Mouse (Mus musculus): ENCODE results near the gene Gal3st1. TPM values are rescaled to one million over a fixed set of nuclear protein-coding genes. Genes with fewer than 3 reads are reported as not detected.
"Not testable (repeated sequence)": the region's sequence is repeated elsewhere in the genome, so short reads cannot be mapped to it uniquely, and the experiment has no call there.

Gal3st1 gene
- polyA plus RNA-seq (2016; fragmentation: Nextera tagmentation; extraction: Ambion mirVana) = 2.5 and 3.0 TPM in 2 replicates

DNA sequence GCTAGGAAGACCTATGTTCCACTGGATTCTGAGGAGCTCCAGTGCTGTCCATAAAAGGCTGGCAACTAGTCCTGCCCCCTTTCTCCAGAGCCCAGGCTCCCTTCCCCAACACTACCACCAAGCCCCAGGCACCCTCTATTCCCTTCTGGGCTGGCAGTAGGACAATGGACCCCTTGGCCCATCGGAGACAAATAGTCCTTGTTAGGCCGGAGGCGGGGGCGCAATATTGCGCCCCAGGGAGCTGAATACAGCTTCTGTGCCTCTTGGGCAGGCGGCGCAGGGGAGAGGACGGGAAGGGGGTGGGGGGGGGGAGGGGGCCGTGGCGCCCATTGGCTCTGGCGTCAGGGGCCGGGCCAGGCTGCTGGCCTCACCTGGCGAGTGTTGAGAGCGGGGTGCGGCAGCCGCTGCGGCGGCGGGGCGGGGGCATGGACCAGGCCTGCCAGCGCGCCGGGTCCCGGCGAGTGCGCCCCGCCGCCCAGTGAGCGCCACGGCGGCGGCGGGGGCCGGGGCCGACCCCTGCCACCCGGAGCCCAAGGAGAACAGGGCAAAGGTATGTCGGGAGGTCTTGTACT, at the start of gene Gal3st1:
Gene Gal3st1 (plus strand): TSS at position 346 of the 572 bp plus-strand sequence.
- H3K27ac ChIP-seq = no peak within 1 kb of the TSS
- peak within 1 kb of the TSS; percentile 56 for H3K9ac ChIP-seq
- peaks cover 30% of the 10 kb centered on the region for H3K36me3 ChIP-seq
- H3K4me1 ChIP-seq = peaks cover 15% of the 10 kb centered on the region
- ATAC-seq (ENCODE audit: low FRiP score, low read depth) = peak; percentile 51
- 1% methylated on average over 34 of the region's 37 CpGs for WGBS
- peak within 1 kb of the TSS; percentile 37 for H3K4me3 ChIP-seq
- no peaks in the 10 kb centered on the region for H3K9me3 ChIP-seq
- peaks cover 10% of the 10 kb centered on the region for H3K27me3 ChIP-seq (replicated peaks)
- peak within 1 kb of the TSS; percentile 78 for H3K4me2 ChIP-seq (replicated peaks)

DNA sequence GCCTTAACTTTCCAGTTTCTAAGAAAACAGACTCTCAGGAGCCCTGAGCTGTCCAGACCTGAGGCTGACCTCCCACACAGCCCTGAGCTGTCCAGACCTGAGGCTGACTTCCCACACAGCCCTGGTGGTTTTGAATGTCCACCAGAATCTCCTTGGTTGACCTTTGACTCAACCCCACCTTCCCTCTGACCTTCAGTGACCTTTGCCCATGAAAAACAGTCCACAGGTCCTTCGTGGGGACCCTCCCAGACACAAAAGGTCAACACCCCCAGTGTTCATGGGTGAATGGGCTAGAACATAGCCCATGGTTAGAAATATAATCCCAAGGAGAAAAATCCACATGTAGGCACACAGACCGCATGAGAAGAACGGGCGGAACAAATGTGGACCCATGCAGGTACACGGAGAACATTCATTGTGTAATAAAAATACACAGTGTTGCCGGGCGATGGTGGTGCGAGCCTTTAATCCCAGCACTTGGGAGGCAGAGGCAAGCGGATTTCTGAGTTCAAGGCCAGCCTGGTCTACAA, 49.6 kb upstream of the Gal3st1 start:
- 88% methylated on average over 9 of the region's 9 CpGs for WGBS
- H3K36me3 ChIP-seq = no peaks in the 10 kb centered on the region

DNA sequence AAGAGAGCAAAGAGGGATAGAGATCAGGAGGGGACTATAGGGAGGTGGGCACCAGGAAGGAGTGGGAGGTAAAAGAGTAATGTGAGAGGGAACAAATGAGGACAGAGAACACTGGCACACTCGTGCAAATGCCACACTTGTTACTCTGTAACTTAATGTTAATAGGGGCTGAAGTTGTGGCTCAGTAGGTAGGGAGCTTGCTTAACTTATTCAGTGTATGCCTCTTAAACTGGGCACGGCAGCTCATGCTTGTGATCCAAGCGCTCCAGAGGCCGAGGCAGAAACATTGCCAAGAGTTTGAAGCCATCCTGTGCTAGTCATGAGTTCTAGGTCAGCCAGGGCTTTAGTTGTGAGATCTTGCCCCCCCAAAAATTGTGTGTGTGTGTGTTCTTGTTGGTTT, 48.3 kb upstream of the Gal3st1 start:
- no peak for ATAC-seq (ENCODE audit: low FRiP score, low read depth)
- 75% methylated on average over 4 of the region's 4 CpGs for WGBS
- H3K4me1 ChIP-seq = peaks cover 13% of the 10 kb centered on the region

More for the DNA sequence above, 49.6 kb upstream of the Gal3st1 start:
- H3K9ac ChIP-seq = no peak overlapping the region
- no peak overlapping the region for H3K4me2 ChIP-seq (replicated peaks)
- H3K4me1 ChIP-seq = peaks cover 13% of the 10 kb centered on the region
- no peaks in the 10 kb centered on the region for H3K9me3 ChIP-seq
- H3K27me3 ChIP-seq (replicated peaks) = no peaks in the 10 kb centered on the region
- no peak overlapping the region for H3K27ac ChIP-seq
- no peak overlapping the region for H3K4me3 ChIP-seq
- ATAC-seq (ENCODE audit: low FRiP score, low read depth) = no peak

DNA sequence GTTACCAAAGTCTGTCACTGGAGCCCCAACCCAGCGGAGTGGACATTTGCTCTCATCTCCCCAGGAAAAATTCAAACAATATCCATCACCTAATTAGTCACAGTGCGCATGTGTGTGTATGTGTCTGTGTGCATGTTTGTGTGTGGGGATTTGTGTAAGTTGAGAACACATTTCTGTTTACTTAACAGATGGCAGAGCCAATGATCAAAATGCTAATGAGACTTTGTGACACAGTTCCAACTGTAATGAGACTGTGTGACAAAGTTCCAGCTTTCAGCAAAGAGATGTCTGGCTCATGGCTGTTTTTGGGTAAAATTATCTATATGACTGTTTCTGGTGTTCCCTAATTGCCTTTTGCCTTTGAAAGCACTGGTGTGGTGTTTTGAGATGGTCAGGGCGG, 47.1 kb upstream of the Gal3st1 start:
- H3K27me3 ChIP-seq (replicated peaks) = no peaks in the 10 kb centered on the region
- WGBS = 82% methylated on average over 3 of the region's 3 CpGs
- no peak for ATAC-seq (ENCODE audit: low FRiP score, low read depth)
- no peak overlapping the region for H3K4me2 ChIP-seq (replicated peaks)
- H3K4me3 ChIP-seq = no peak overlapping the region
- no peak overlapping the region for H3K27ac ChIP-seq
- no peaks in the 10 kb centered on the region for H3K9me3 ChIP-seq
- no peaks in the 10 kb centered on the region for H3K36me3 ChIP-seq
- H3K9ac ChIP-seq = no peak overlapping the region
- H3K4me1 ChIP-seq = peaks cover 8% of the 10 kb centered on the region

More for the DNA sequence above, 48.3 kb upstream of the Gal3st1 start:
- Histone ChIP-seq H3K9ac (no peak overlapping the region), H3K27ac (no peak overlapping the region), H3K4me3 (no peak overlapping the region), H3K36me3 (no peaks in the 10 kb centered on the region), H3K9me3 (no peaks in the 10 kb centered on the region), H3K27me3 (replicated peaks) (no peaks in the 10 kb centered on the region), H3K4me2 (replicated peaks) (no peak overlapping the region)

DNA sequence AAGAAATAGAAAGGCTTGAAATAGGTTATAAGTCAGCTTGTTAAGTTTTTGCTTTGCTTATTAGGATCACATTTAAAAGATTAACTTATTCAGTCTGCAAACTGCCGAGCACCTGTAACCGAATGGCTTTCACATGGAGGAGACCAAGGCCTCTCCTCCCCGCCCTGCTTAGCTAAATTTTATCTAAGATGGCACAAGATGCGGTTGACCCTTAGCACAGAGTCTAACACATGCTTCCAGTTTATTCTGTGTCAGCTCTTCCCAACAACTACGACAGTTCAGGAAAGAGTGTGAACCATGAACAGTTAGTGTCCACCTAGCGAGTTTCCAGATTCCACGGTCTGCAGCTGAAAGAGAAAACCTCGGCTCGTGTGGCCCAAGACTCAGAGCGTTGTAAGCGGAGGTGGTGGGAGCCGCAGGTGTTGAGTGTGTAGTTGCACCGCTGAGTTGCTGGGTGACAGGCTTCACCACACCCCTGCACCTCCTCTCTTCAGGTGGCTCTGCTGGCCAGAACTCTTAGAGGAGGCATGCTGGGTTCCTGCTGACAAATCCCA, 46.0 kb upstream of the Gal3st1 start:
- Histone ChIP-seq H3K9ac (no peak overlapping the region), H3K27ac (no peak overlapping the region), H3K4me1 (no peaks in the 10 kb centered on the region), H3K4me2 (replicated peaks) (no peak overlapping the region), H3K27me3 (replicated peaks) (no peaks in the 10 kb centered on the region), H3K4me3 (no peak overlapping the region), H3K9me3 (no peaks in the 10 kb centered on the region), H3K36me3 (no peaks in the 10 kb centered on the region)
- no peak for ATAC-seq (ENCODE audit: low FRiP score, low read depth)
- WGBS = 77% methylated on average over 13 of the region's 13 CpGs

DNA sequence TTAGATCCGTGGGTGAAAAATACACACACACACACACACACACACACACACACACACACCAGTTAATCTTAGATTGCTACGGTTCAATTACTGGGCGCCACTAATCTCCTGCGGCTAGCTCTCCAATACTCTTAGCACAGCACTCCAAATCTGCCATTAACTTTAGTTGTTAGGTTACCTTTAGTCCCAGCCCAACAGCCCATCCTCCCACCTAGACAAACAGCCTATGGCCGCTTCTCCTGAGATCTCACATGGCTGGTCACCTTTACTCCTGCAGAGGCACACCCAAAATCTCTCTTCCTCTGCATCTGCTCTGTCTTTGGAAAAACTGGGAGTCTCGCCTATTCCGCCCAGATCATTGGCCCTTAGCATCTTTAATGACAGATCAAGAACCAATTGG, 42.1 kb upstream of the Gal3st1 start:
- no peak overlapping the region for H3K9ac ChIP-seq
- H3K9me3 ChIP-seq = no peaks in the 10 kb centered on the region
- no peaks in the 10 kb centered on the region for H3K4me1 ChIP-seq
- no peak overlapping the region for H3K4me3 ChIP-seq
- no peaks in the 10 kb centered on the region for H3K36me3 ChIP-seq
- no peak overlapping the region for H3K27ac ChIP-seq
- no peak for ATAC-seq (ENCODE audit: low FRiP score, low read depth)
- H3K4me2 ChIP-seq (replicated peaks) = no peak overlapping the region
- 87% methylated on average over 7 of the region's 7 CpGs for WGBS
- H3K27me3 ChIP-seq (replicated peaks) = no peaks in the 10 kb centered on the region

DNA sequence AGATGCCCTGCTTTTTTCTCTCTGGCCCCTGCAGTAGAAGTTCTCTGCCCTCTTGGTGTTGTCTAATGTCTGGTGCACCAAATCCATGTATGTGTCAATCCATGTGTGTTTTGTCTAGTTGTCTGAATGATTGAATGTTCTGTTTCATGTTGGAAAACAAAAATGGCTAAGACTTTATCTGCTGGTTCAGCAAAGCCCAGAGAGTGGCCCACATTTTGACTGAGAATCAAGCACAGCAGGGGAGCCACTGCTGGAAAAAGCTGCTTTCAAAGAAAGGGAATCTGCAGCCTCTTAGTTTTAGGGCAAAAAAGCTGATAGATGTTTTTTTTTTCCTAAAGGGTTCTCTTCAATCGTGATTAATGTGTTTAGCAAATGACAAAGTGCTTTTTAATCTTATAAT, 37.0 kb upstream of the Gal3st1 start:
- Histone ChIP-seq H3K36me3 (no peaks in the 10 kb centered on the region), H3K4me1 (no peaks in the 10 kb centered on the region), H3K4me3 (no peak overlapping the region), H3K4me2 (replicated peaks) (no peak overlapping the region), H3K27me3 (replicated peaks) (no peaks in the 10 kb centered on the region), H3K27ac (no peak overlapping the region), H3K9ac (no peak overlapping the region), H3K9me3 (no peaks in the 10 kb centered on the region)
- WGBS = 15% methylated on average over 1 of the region's 1 CpGs
- ATAC-seq (ENCODE audit: low FRiP score, low read depth) = no peak

DNA sequence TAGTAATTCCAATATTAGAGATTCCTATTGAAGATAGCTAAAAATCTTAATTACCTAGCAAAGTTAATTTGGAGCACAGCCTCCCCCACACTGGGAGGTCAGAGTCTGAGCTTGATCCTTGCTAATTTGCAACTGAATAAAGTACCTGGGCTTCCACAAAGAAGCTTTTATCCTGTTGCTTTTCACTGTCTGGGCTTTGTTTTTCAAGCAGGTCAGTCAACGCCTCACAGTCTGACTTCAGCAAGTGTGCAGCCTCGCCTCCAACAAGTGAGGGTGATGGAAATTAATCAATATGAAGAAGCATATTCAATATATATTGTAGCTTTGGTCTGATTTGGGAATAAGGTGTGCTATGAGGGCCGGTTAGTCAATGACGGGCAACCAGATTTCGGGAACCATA, 28.6 kb upstream of the Gal3st1 start:
- not testable (repeated sequence) for H3K36me3 ChIP-seq; H3K4me3 ChIP-seq; H3K9me3 ChIP-seq; H3K4me1 ChIP-seq; H3K9ac ChIP-seq; H3K27ac ChIP-seq; H3K4me2 ChIP-seq (replicated peaks); H3K27me3 ChIP-seq (replicated peaks); ATAC-seq (ENCODE audit: low FRiP score, low read depth)
- WGBS = 84% methylated on average over 5 of the region's 5 CpGs

DNA sequence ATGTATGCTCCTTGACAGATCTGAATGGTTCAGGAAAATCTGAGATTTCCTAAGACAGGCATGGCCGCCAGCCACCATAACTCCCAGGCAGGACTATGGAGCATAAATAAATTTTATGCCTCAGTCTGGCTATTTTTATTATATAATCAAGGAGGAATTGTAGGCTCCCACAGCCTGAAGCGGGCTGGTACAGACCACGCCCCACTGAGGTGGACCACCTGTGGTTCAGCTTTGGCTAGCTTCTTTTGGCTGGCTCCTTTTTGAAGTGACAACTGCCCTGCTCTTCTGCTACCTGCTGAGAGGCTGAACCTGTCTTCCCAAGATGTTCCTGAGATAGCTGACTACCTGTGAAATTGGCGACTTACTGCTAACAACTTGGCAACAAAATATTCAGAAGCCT, 28.1 kb upstream of the Gal3st1 start:
- not testable (repeated sequence) for H3K27me3 ChIP-seq (replicated peaks); ATAC-seq (ENCODE audit: low FRiP score, low read depth)

DNA sequence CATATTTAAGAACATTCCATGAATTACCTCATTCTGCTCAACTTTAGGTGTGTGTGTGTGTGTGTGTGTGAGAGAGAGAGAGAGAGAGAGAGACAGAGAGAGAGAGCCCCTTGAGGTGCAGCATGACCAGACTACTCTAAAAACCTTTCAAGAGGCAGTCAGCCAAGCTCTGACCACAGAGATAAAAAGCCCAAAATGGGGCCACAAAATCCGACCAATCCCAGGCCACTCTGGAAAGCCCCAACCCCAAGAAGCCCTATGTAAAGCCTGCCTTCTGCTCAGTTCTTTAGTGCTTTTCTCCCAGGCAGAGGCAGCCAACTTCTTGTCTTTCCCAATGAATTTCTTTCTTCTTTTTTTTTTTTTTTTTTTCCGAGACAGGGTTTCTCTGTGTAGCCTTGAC, 22.5 kb upstream of the Gal3st1 start:
- ATAC-seq (ENCODE audit: low FRiP score, low read depth) = no peak
- no peaks in the 10 kb centered on the region for H3K36me3 ChIP-seq
- H3K4me3 ChIP-seq = no peak overlapping the region
- H3K9ac ChIP-seq = no peak overlapping the region
- peaks cover 8% of the 10 kb centered on the region for H3K4me1 ChIP-seq
- H3K4me2 ChIP-seq (replicated peaks) = no peak overlapping the region
- 56% methylated on average over 2 of the region's 2 CpGs for WGBS
- no peaks in the 10 kb centered on the region for H3K9me3 ChIP-seq
- no peaks in the 10 kb centered on the region for H3K27me3 ChIP-seq (replicated peaks)
- H3K27ac ChIP-seq = no peak overlapping the region

More for the DNA sequence above, 28.1 kb upstream of the Gal3st1 start:
- not testable (repeated sequence) for H3K4me1 ChIP-seq; H3K9me3 ChIP-seq; H3K36me3 ChIP-seq; H3K4me3 ChIP-seq; H3K4me2 ChIP-seq (replicated peaks); H3K9ac ChIP-seq; H3K27ac ChIP-seq
- WGBS = 78% methylated on average over 4 of the region's 4 CpGs

DNA sequence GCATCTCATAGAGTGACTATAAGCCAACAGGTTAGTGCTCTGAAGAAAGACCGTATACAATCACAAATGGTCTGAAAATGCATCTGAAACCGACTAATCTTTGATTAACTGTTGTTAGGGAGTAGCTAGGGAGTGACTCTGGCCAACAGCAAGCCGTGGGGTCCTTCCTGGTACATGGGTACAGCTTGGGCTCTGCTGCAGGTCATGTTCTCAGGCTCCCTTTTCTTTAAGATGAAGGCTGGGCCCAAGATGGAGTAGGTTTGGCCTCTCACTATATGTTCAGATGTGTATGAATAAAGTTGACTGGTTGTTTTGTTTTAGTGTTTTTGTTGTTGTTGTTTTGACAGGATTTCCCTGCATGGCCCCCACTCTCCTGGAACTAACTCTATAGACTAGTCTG, 21.7 kb upstream of the Gal3st1 start:
- no peak for ATAC-seq (ENCODE audit: low FRiP score, low read depth)
- H3K9me3 ChIP-seq = no peaks in the 10 kb centered on the region
- H3K4me2 ChIP-seq (replicated peaks) = no peak overlapping the region
- no peak overlapping the region for H3K9ac ChIP-seq
- no peaks in the 10 kb centered on the region for H3K27me3 ChIP-seq (replicated peaks)
- H3K4me1 ChIP-seq = peaks cover 8% of the 10 kb centered on the region
- 76% methylated on average over 3 of the region's 3 CpGs for WGBS
- no peak overlapping the region for H3K4me3 ChIP-seq
- no peak overlapping the region for H3K27ac ChIP-seq
- H3K36me3 ChIP-seq = no peaks in the 10 kb centered on the region

DNA sequence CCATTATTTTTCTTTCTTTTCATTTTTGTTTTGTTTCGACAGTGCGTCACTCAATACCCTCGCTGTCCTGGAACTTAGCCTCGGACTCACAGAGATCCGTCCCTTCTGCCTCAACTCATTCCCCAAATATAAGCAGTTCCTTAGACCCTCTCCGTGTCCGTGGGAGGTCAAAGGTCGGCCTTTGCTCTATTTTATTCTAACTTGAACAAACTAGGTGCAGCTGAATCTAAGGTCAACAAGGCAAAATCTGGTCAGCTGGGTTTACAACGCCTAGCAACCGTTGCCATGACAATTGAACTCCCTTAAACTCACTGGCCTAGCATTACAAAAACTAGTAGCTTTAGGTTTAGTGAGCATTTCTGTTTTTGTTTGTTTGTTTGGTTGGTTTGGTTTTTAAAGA, 20.3 kb upstream of the Gal3st1 start:
- WGBS = 82% methylated on average over 10 of the region's 10 CpGs
- no peaks in the 10 kb centered on the region for H3K27me3 ChIP-seq (replicated peaks)
- H3K27ac ChIP-seq = no peak overlapping the region
- peak; percentile 30; the same call in 1 of the 2 replicates for ATAC-seq (ENCODE audit: low FRiP score, low read depth)
- H3K4me2 ChIP-seq (replicated peaks) = peak overlapping the region; percentile 90
- H3K9me3 ChIP-seq = no peaks in the 10 kb centered on the region
- peak overlapping the region; percentile 18; the same call in 1 of the 2 replicates for H3K4me3 ChIP-seq
- peaks cover 2% of the 10 kb centered on the region for H3K36me3 ChIP-seq
- H3K9ac ChIP-seq = no peak overlapping the region
- peaks cover 8% of the 10 kb centered on the region for H3K4me1 ChIP-seq
